Mouse (Mus musculus): ENCODE results near the gene Fggy. TPM values are rescaled to one million over a fixed set of nuclear protein-coding genes. Genes with fewer than 3 reads are reported as not detected.

Gene Fggy
- total and polyA plus RNA-seq, 3 experiments, result 3.8 to 9.7 (median 7.4) TPM

DNA sequence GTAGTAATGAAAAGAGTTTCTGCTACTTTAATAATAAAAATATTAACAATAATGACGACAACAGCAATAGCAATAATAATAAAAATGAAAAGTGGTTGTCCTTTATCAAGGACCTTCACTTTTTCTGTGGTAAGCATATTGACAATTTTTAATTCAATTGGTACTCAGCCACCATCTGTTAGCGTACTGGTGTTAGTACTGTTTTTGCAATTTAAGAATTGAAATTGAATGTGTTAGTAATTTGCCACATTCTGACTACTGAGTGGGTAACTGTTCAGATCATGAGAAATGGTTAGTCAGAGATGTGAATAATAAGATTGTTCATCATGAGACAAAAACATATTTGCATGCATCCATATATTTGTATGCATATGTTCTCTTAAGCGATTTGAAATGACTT is 68.9 kb downstream of the Fggy start:
- no peaks in the 10 kb centered on the region for H3K36me3 ChIP-seq (ENCODE audit: control insufficient read depth, insufficient read depth, low read length)
- DNase-seq, result no peak
- H3K27ac ChIP-seq, result no peak overlapping the region
- H3K4me3 ChIP-seq, result no peak overlapping the region
- no peaks in the 10 kb centered on the region for H3K27me3 ChIP-seq (ENCODE audit: control insufficient read depth, insufficient read depth, low read length)
- WGBS, result 93% methylated on average over 3 of the region's 3 CpGs
- intact Hi-C loops (cut with DNase I), result no loop called here
- TF ChIP-seq POLR2A (IDR thresholded peaks at IDR 0.05; ENCODE audit: insufficient read depth, low read depth, low read length), result no peak
- TF ChIP-seq CTCF (IDR thresholded peaks at IDR 0.05), result no peak
- no peak for TF ChIP-seq EP300 (IDR thresholded peaks at IDR 0.05; ENCODE audit: insufficient read depth, low read depth, low read length)
- H3K79me2 ChIP-seq (replicated peaks; ENCODE audit: control insufficient read depth, insufficient read depth, low read length), result no peaks in the 10 kb centered on the region
- no peaks in the 10 kb centered on the region for H3K4me1 ChIP-seq (ENCODE audit: control insufficient read depth, insufficient read depth, low read length)
- H3K9ac ChIP-seq (ENCODE audit: low read depth, low read length), result no peak overlapping the region

DNA sequence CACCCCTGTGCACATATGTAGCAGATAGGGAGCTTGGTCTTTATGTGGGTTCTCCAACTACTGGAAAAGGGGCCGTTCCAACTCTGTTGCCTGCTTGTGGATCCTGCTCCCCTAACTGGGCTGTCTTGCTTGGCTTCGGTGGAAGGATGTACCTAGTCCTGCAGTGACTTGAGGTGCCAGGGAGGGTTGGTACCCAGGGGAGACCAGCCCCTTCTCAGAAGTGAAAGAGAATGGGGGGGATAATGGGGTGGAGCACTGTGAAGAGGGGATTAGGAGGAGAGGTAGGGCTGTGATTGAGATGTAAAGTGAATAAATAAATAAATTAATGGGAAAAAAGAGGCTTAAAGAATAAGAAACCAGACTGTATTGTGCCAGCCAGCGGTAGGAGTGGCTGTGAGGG is 77.6 kb downstream of the Fggy start:
- no peak for DNase-seq
- Histone ChIP-seq H3K4me1 (ENCODE audit: control insufficient read depth, insufficient read depth, low read length) (peaks cover 7% of the 10 kb centered on the region), H3K27ac (no peak overlapping the region), H3K27me3 (ENCODE audit: control insufficient read depth, insufficient read depth, low read length) (no peaks in the 10 kb centered on the region), H3K9ac (ENCODE audit: low read depth, low read length) (no peak overlapping the region), H3K4me3 (no peak overlapping the region), H3K36me3 (ENCODE audit: control insufficient read depth, insufficient read depth, low read length) (peaks cover 2% of the 10 kb centered on the region; the same call in 1 of the 2 replicates), H3K79me2 (replicated peaks; ENCODE audit: control insufficient read depth, insufficient read depth, low read length) (no peaks in the 10 kb centered on the region)
- intact Hi-C loops (cut with DNase I), result loop anchor here (5.0 kb wide), 2 partner anchors 78 to 473 kb away; partner anchors contain the start of gene Fggy
- WGBS, result 94% methylated on average over 3 of the region's 3 CpGs
- TF ChIP-seq EP300 (IDR thresholded peaks at IDR 0.05; ENCODE audit: insufficient read depth, low read depth, low read length), result no peak
- TF ChIP-seq POLR2A (IDR thresholded peaks at IDR 0.05; ENCODE audit: insufficient read depth, low read depth, low read length), result no peak
- TF ChIP-seq CTCF (IDR thresholded peaks at IDR 0.05), result no peak

DNA sequence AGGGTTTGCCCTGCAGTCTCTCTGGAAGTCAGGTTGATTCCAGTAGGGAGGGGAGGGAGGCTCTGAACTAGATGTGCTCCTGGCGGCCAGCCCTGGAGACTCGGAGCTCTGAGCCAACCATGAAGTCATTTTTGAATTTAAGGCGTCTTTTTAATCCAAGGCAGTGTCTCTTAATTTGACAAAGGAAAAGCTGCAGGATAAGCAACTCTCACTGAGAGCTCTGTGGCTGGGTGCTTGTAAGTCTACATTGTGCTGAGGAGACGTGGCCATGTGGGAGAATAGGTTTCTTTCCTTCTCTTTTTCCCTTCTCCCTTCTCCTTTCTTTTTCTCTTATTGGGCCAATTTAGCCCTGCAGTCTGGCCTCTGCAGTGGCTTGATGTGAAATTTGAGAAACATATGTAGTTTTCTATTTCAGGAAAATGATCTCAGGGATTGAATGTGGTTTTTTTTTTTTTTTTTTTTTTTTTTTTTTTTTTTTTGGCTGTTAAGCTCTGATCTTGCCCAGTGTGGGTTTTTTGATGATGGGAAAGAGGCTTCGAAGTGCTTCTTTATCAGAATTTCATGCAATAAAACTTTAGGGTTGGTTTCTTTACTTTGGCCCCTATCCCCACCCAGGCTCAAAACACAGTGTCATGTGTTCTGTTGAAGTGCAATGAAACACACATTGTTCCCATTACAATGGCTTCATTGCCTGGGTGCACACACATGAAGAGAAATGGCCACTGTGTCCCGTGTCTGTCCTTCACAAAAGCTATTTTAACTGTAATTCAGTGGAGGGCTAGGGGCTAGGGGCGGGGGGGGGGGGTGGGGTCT is 79.8 kb downstream of the Fggy start:
- peak; percentile 77 to 83 for DNase-seq
- WGBS, result 18% methylated on average over 7 of the region's 7 CpGs
- intact Hi-C loops (cut with DNase I), result loop anchor here (5.0 kb wide), 2 partner anchors 80 to 475 kb away; partner anchors contain the start of gene Fggy
- Histone ChIP-seq H3K4me3 (peak overlapping the region; percentile 18; the same call in 1 of the 2 replicates), H3K4me1 (ENCODE audit: control insufficient read depth, insufficient read depth, low read length) (peaks cover 7% of the 10 kb centered on the region), H3K79me2 (replicated peaks; ENCODE audit: control insufficient read depth, insufficient read depth, low read length) (no peaks in the 10 kb centered on the region), H3K27me3 (ENCODE audit: control insufficient read depth, insufficient read depth, low read length) (no peaks in the 10 kb centered on the region), H3K27ac (peak overlapping the region; percentile 75), H3K9ac (ENCODE audit: low read depth, low read length) (0 out of 2 replicates have a peak overlapping the region, but pooled peaks have one; percentile 41), H3K36me3 (ENCODE audit: control insufficient read depth, insufficient read depth, low read length) (peaks cover 2% of the 10 kb centered on the region; the same call in 1 of the 2 replicates)
- TF ChIP-seq POLR2A (IDR thresholded peaks at IDR 0.05; ENCODE audit: insufficient read depth, low read depth, low read length), result no peak
- TF ChIP-seq CTCF (IDR thresholded peaks at IDR 0.05), result peak; percentile 42

DNA sequence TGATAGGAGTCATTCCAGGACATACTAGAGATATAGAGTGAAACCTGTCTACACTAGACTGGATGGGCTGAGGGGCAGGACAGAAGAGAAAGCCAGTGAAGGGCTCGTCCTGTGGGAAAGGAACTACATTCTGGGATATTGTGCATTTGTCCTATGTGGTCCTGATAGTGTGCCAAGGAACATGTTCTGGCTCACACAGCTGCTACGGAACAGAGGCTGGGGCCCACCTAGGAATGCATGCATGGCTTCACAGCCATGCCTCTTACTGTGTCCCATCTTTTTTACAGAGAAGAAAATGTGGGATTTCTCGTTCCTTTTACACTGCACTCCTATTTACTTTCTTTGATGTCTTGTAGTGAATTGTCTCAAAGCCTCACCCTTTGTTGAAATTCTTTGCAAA is 80.8 kb downstream of the Fggy start:
- intact Hi-C loops (cut with DNase I), result loop anchor here (5.0 kb wide), 2 partner anchors 81 to 476 kb away; partner anchors contain the start of gene Fggy
- no peak overlapping the region for H3K4me3 ChIP-seq
- peak overlapping the region; percentile 51; the same call in 1 of the 2 replicates for H3K27ac ChIP-seq

DNA sequence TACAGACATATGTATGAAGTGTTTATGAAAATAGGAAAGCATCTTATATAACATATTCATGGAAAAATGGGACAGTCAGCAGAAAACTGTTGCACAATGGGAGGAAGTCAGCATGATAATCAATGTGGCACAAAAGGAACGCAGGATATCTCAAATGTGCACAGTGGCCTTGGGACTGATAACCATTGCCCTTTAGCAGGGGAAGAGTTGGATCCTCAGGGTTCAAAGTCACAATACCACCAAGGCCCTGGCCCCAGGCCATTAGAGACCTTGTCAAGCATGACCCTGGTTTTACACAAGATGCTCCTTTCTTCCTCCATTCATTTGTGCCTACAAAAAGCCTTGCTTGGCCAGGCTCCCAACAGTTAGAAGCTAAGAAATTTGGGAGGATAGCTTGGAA is 83.5 kb downstream of the Fggy start:
- intact Hi-C loops (cut with DNase I), result no loop called here
- no peaks in the 10 kb centered on the region for H3K27me3 ChIP-seq (ENCODE audit: control insufficient read depth, insufficient read depth, low read length)
- no peaks in the 10 kb centered on the region for H3K79me2 ChIP-seq (replicated peaks; ENCODE audit: control insufficient read depth, insufficient read depth, low read length)
- no peak overlapping the region for H3K9ac ChIP-seq (ENCODE audit: low read depth, low read length)
- H3K4me1 ChIP-seq (ENCODE audit: control insufficient read depth, insufficient read depth, low read length), result peaks cover 7% of the 10 kb centered on the region
- TF ChIP-seq CTCF (IDR thresholded peaks at IDR 0.05) (no peak), EP300 (IDR thresholded peaks at IDR 0.05; ENCODE audit: insufficient read depth, low read depth, low read length) (no peak), POLR2A (IDR thresholded peaks at IDR 0.05; ENCODE audit: insufficient read depth, low read depth, low read length) (no peak)
- DNase-seq, result no peak
- no peak overlapping the region for H3K4me3 ChIP-seq
- H3K27ac ChIP-seq, result no peak overlapping the region
- WGBS, result 43% methylated on average over 1 of the region's 1 CpGs
- peaks cover 2% of the 10 kb centered on the region; the same call in 1 of the 2 replicates for H3K36me3 ChIP-seq (ENCODE audit: control insufficient read depth, insufficient read depth, low read length)

More for the DNA sequence above, 80.8 kb downstream of the Fggy start:
- peaks cover 7% of the 10 kb centered on the region for H3K4me1 ChIP-seq (ENCODE audit: control insufficient read depth, insufficient read depth, low read length)
- no peak overlapping the region for H3K9ac ChIP-seq (ENCODE audit: low read depth, low read length)
- no peaks in the 10 kb centered on the region for H3K27me3 ChIP-seq (ENCODE audit: control insufficient read depth, insufficient read depth, low read length)
- peaks cover 2% of the 10 kb centered on the region; the same call in 1 of the 2 replicates for H3K36me3 ChIP-seq (ENCODE audit: control insufficient read depth, insufficient read depth, low read length)
- DNase-seq, result no peak
- TF ChIP-seq EP300 (IDR thresholded peaks at IDR 0.05; ENCODE audit: insufficient read depth, low read depth, low read length) (no peak), POLR2A (IDR thresholded peaks at IDR 0.05; ENCODE audit: insufficient read depth, low read depth, low read length) (no peak), CTCF (IDR thresholded peaks at IDR 0.05) (no peak)
- 52% methylated on average over 3 of the region's 3 CpGs for WGBS
- H3K79me2 ChIP-seq (replicated peaks; ENCODE audit: control insufficient read depth, insufficient read depth, low read length), result no peaks in the 10 kb centered on the region

DNA sequence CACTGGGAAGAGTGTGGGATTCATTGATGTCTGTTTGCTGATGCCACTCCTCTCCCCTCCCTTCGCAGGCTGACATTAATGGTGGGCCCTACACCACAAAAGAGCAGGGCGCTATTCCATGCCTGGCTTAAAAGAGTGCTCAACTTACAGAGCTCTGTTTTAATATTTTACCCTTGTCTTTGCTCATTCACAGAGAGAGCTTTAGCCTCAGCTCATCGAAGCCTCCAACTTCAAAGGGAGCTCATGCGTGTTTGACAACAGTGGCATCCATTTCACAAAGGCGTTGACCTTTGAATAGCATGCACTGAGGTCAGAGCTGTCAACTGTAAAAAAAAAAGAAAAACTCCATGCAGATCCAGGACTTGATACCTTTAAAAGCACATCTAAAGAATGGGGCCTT is 86.7 kb downstream of the Fggy start:
- Histone ChIP-seq H3K4me3 (no peak overlapping the region), H3K9ac (ENCODE audit: low read depth, low read length) (no peak overlapping the region), H3K27ac (no peak overlapping the region), H3K4me1 (ENCODE audit: control insufficient read depth, insufficient read depth, low read length) (no peaks in the 10 kb centered on the region), H3K27me3 (ENCODE audit: control insufficient read depth, insufficient read depth, low read length) (no peaks in the 10 kb centered on the region), H3K36me3 (ENCODE audit: control insufficient read depth, insufficient read depth, low read length) (no peaks in the 10 kb centered on the region), H3K79me2 (replicated peaks; ENCODE audit: control insufficient read depth, insufficient read depth, low read length) (no peaks in the 10 kb centered on the region)
- intact Hi-C loops (cut with DNase I), result no loop called here
- TF ChIP-seq EP300 (IDR thresholded peaks at IDR 0.05; ENCODE audit: insufficient read depth, low read depth, low read length) (no peak), POLR2A (IDR thresholded peaks at IDR 0.05; ENCODE audit: insufficient read depth, low read depth, low read length) (no peak), CTCF (IDR thresholded peaks at IDR 0.05) (no peak)
- 84% methylated on average over 5 of the region's 5 CpGs for WGBS
- no peak for DNase-seq
